Mouse (Mus musculus) central nervous system, embryonic 11.5 days (tissue): ENCODE measurements around the gene Tssk1. TPM values are rescaled to one million over a fixed set of nuclear protein-coding genes. Genes with fewer than 3 reads are reported as not detected.

ENCODE experiments used
- polyA plus RNA-seq: library from polyadenylated mRNA; depleted of rRNA; stranded (reverse); fragments of >200 nt; gene quantifications from 2 replicates; pipeline ENCODE4 v1.2.3, GENCODE M21; 2012; rRNA removed

The Tssk1 gene
- 0.02 TPM in 1 of 2 replicates, not detected in the other for polyA plus RNA-seq

GRCm38 (mm10) chr16:17893923-17894322 is at the start of gene Tssk1:
Gene Tssk1, plus strand, starts transcription at chr16:17894223.

GRCm38 (mm10) chr16:17891567-17891959 is 2.5 kb upstream of the Tssk1 start, which contains the start of gene Gm20518:
Gene Gm20518, minus strand, starts transcription at chr16:17891671.

DNA sequence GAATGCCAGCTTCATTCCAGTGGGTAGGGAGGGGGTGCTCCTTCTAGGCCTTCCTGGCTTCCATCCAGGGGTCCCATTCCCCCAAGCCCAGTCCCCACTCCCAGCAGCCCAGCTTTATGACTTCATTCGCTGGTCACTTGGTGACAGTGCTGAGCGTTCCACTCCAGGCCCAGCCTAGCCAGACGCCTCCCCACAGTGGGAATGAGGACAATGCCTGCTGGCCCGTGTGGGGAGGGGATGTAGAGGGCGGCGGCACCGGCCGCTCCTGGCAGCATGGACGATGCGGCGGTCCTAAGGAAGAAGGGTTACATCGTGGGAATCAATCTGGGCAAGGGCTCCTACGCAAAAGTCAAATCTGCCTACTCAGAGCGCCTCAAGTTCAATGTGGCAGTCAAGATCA is 4.4 kb downstream of the Tssk1 start, which contains the start of the genes Dgcr2 and Tssk2:
TSS of gene Dgcr2 (minus strand) at position 101 of the 400 bp plus-strand sequence.
TSS of gene Tssk2 (plus strand) at position 176 of the 400 bp plus-strand sequence.

DNA sequence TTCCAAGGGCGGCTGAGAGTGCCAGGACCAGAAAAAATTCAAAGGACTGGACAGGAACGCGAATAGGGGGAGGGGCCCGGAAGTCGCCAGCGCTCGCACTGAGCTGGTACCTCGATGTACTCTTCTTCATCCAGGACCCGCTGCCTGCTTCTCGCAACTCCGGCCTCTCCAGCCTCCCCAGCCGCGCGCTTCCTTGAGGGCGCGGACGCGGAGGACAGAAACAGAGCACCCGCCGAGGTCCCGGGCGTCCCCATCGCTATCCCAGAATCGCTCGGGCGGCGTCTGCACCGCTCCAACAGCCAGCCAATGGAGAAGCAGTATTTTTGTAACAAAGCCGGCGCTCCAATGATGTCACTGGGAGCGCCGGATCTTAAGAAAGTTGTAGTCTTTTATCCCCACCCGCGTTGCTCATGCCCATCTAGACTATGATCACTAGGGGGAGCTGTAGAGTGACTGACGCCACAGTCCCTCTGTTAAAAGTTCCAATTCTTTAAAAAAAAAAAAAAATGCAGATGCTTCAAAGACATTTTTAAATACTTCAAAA is 17.1 kb downstream of the Tssk1 start, which contains the start of gene Ess2:
TSS of gene Ess2 (minus strand) at position 297 of the 544 bp plus-strand sequence.

DNA sequence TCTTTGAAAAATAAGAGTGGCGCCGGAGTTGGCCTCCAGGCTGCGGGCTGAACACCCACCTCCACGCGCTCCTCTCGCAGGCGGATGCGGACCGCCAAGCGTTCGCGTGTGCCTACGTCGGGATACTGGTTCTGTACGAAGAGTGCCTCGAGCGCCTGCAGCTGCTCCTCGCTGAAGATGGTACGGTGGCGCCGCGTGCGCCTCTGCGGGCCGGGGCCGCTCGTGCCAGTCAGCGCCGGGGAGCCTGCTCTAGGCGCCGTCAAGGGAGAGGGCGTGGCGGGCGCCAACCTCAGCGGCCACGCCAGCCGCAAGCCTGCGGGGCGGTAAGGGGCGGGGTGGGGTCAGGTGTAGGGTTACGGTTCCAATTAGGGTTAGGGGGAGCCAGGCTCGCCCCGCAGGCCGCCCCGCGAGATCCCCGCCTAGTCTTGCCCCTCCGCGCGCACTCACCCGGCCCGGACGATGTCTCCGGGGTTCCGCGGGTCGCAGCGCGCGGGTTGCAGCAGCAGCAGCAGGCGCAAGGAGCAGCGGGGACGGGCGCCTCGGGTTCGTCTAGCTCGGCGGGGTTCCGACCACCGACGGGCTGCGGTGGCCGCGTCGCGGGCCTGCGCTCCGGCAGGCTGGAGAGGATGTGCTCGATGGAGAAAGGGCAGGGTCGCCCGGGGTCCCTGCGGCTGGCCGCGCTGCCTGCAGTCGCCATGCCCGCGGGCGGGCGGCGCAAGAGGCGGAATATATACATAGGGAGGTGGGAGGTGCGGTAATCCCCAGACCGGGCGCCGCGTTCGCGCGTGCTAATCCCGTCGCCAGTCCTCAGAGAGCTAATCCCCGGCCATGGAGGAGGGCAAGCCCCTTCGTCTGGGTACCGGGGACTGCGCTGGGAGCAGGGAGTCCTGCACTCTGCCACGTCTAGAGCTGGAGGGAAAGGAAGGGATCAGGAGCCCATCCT is 20.6 kb downstream of the Tssk1 start, which contains the start of gene Gsc2:
TSS of gene Gsc2 (minus strand) at position 753 of the 943 bp plus-strand sequence.

GRCm38 (mm10) chr16:17928087-17928580 is 34.1 kb downstream of the Tssk1 start, which contains the start of gene Slc25a1:
Gene Slc25a1, minus strand, starts transcription at chr16:17928219.

Other genes starting within 250 kb of the Tssk1 start
- gene Ccdc74a, start 247.8 kb upstream of the Tssk1 start, polyA plus RNA-seq = 5.1 and 7.4 TPM in 2 replicates
- 37.9 and 63.3 TPM in 2 replicates for gene Med15, start 161.3 kb upstream of the Tssk1 start, polyA plus RNA-seq
- gene Klhl22, start 134.6 kb upstream of the Tssk1 start, polyA plus RNA-seq = 44.7 and 82.6 TPM in 2 replicates
- gene Scarf2, start 96.9 kb upstream of the Tssk1 start, polyA plus RNA-seq = 36.8 and 83.2 TPM in 2 replicates
- 0.53 and 0.64 TPM in 2 replicates for gene B830017H08Rik, start 61.1 kb upstream of the Tssk1 start, polyA plus RNA-seq
- 7.1 and 8.5 TPM in 2 replicates for gene Car15, start 55.9 kb upstream of the Tssk1 start, polyA plus RNA-seq
- gene Gm20518, start 2.6 kb upstream of the Tssk1 start, polyA plus RNA-seq = 1.7 and 2.2 TPM in 2 replicates
- 71.0 and 96.4 TPM in 2 replicates for gene Dgcr2, start 4.3 kb downstream of the Tssk1 start, polyA plus RNA-seq
- gene Tssk2, start 4.4 kb downstream of the Tssk1 start, polyA plus RNA-seq = not detected in 2 replicates
- 36.8 and 45.3 TPM in 2 replicates for gene Ess2, start 17.1 kb downstream of the Tssk1 start, polyA plus RNA-seq
- gene Gsc2, start 20.8 kb downstream of the Tssk1 start, polyA plus RNA-seq = 0.24 and 0.25 TPM in 2 replicates
- 47.3 and 64.0 TPM in 2 replicates for gene Slc25a1, start 34.0 kb downstream of the Tssk1 start, polyA plus RNA-seq
- gene Vpreb2, start 86.2 kb downstream of the Tssk1 start, polyA plus RNA-seq = not detected in 2 replicates
- gene Dgcr6, start 158.6 kb downstream of the Tssk1 start, polyA plus RNA-seq = 70.0 and 80.8 TPM in 2 replicates
- 18.1 and 20.9 TPM in 2 replicates for gene Prodh, start 196.0 kb downstream of the Tssk1 start, polyA plus RNA-seq
- 4.7 and 8.0 TPM in 2 replicates for gene Rtn4r, start 233.4 kb downstream of the Tssk1 start, polyA plus RNA-seq